Mouse (Mus musculus) retina, postnatal 1 day (tissue): ENCODE measurements around the gene Farsa.

Experiments
- DNase-seq: peaks from one replicate; pipeline ENCODE4 v3.0.0-alpha.2; 2012

Farsa gene

DNA sequence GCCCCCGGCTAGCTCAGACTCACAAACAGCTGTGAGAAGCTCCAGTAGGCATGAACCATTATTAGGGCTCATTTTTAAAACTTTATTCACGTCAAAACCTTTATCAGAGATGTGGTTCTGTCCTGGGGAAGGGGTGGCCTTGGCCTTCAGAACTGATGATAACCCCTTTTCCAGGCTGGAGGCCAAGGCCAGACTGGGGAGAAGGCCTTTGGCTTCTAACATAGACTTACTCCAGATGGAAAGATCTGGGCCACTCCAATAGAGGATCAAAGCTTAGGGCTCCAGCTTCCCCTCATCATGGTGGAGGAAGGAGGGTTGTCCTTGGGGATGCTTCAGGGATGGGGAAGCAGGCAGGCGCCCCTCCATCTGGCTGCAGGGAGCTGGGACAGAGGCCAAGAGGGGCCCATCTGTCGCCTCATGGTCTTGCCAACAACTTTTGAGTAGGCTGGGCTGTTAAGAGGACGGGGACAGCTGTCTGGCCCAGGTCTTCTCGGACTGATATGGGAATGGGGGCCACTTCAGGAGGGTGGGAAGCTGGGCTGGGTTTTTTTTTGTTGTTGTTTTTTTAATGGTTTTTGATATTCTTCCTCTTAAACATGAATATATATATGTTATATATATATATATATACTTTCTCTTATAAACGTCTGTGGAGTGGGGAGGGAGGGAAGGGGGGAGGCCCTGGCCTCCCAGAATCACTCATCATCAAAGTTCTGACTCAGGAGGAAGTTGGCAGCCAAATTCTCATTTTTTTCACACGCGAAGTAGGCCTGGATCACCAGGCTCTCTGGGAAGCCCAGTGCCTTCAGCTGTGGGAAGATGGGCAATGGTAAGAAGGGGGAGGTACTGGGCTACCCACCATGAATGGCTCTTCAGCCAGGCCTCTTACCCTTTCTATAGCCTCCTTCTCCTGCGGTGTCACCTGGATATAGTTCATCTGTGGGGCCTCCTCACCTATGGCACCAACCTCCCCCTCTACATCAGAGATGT, 21.6 kb upstream of the Farsa start:
- peak; percentile 86 for DNase-seq

DNA sequence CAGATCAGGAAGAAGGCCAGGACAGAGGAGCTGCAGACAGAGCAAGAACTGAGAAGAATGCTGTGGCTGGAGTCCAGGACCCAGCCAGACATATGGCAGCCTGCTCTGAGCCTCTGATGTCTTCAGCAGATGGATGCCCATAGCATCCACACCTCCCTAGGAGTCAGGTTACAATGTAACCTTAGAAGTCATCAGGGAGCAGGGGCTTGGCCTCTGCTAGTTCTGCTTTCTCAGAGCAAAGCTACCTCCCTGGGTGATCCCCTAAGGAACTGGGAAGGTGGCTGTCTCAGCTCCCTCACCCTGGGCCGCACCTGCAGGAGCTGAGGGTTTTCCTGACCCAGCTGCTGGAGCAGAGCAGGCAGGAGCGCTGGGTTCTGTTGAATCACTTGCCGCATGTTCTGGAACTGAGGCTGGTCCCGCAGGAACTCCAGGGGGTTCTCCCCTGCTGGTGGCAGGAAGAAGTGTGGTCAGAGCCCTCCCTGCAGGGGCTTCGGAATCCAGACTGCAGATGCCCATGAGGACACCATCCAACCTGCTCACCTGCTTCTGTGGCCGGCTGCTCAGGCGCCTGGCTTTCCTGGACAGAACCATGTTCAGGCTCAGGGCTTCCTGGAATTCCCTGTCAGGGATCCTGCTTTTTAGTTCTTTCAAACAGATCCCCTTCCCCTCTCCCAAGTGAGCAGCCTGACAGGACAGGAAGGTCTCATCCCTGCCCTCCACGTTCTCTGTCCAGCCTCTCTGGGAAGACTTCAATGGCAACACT, 19.5 kb upstream of the Farsa start:
- no peak for DNase-seq

DNA sequence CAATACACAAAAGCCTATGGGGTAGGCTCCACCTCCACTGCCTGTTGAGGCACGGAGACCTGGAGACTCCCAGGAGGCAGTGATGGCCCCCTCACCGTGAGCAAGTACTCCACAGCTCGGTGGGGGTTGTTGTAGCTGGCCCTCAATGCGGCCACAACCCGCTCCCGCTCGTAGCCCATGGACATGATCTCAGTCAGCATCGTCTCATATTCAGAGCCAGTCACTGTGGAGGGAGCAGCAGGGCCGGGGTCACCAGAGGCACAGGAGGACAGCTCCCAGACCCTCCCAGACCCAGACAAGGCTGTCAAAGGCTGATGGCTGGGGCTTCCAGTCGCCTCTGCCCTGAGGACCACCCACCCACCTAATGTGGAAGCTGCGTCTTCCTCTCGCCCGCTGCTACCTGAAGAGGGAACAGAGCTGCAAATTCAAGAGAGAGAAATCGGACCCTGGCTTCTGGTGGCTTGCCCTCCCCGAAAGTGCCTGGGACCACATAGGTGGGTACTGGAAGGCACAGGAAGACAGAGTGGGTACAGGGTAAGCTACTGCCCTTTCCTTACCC, 18.8 kb upstream of the Farsa start:
- no peak for DNase-seq

DNA sequence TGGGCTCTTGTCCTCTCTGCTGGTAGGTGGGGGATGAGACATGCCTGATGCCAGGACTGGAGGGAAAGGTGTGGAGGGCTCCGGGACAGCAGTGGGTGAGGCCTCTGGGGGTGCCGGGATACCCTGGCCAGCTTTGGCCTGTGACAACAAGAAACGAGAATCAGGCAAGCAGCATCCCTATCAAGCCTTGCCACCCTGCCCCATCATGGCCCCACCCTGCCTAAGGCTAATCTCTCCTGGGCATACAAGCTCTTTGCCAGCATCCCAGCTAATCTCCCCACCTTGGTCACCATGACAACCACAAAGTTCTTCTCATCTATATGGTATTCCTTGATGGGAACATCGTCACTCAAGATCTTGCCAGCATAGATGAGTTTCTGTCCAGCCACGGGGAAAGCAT, 18.3 kb upstream of the Farsa start:
- DNase-seq = no peak

DNA sequence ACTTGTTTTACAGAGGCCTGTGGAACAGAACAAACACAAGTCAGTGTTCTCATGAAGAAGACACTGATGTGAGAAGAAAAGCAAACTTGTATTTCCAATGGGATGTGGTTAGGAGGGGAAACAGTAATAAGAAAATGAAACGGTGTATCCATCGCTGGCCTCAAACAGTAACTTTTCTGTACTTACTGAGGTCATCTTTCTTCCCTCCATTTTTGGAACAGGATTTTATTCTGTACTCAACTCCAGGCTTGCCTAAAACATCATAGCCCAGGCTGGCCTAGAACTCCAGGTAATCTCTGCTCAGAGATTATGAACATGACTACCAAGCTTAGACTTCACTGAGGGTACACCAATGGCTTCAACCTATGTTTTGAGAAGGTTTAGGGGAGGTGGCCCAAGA, 17.4 kb upstream of the Farsa start:
- no peak for DNase-seq

DNA sequence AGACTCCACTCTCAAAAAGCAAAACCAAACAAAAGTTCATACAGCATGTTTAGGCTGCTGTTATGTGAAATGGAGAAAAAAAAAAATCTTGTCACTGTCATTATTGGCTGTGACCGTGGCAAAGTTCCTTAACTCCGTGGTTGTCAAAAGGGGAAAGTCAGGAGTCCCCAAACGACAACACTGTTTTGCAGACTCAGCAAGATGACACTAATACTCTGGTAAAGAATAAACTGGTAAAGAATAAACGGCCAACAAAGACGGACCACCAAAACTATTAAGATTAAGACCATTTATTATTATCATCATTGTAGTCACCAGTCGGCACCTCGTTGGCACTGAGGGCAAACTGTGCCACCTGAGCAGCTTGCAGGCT, 16.9 kb upstream of the Farsa start:
- DNase-seq = no peak

DNA sequence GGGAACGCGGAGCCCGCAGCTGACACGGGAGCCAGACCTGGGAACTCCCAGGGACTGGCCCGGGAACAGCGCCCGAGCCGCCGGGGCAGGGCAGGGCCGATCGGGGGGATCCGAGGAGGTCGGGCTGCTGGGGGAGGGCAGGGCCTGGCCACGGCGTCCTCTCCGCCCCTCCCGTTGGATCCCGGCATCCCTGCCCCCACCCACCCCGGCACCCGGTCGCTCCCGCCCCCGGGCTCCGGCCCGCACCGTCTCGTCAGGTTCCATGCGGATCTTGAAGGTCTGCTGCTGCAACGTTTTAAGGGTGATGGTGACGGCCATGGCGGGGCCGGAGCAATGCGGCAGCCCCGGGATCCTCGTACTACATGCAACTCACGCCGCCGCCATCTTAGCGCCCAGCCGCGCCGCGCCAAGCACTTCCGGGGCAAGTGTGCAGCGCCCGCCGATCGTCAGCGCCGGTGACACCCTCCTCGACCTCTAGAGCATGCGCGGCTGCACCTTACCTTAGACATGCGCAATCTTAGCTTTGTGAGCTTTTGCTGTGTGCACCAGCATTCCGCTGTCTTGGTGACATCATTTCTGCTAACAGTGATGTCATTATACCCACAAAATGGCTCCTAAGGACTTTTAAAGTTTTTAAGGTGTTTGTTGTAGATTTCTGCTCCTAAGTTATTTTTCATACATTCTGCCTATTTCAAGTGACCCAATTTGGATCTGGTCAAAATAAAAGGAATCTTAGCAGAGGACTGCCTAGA, 16.4 kb upstream of the Farsa start, which contains the start of gene Rad23a:
TSS of gene Rad23a (minus strand) at position 418 of the 752 bp plus-strand sequence.
- DNase-seq = peak; percentile 97

DNA sequence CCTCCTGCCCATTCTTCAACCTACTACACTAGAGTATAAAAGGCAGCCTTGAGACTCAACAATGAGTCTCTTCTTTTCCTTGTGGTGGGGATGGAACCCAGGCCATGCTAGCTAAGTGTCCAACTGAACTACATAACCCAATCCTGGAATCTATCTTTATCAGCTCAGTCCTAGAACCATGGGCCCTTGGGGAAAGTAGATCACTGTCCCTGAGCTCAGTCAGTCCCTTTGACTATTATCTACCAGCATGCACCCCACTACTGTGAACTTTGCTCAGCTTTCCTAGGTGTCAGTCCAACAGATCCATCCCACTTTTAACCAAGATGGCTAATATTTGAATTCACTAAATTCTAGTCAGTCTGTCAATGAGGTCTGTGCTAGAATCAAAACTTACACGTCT, 15.3 kb upstream of the Farsa start:
- DNase-seq = no peak

DNA sequence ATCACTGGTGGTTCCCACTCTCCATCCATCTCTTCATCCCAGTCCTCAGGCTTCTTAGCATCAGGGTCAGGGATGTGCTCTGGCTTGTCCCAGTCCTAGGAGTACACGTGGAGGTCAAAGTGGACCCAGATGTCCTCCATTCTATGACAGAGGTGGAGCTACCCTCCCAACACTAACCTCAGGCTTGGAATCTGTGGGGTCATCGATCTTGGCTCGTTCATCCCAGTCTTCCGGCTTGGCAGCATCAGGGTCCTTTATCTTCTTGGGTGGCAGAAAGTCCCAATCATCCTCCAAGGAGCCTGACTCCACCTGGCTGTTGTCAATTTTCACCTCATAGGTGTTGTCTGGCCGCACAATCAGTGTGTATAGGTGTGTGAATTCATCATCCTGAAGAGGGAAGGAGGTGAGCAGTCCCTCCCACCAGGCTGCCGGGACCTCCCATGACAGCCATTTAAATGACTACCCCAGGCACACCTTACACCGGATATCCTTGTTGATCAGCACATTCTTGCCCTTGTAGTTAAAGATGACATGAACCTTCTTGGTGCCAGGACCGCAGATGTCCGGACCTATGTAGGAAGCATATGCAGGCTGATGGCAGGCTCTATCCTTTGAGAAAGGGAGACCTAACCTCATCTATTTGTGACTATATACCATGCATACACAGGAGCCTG, 12.3 kb upstream of the Farsa start:
- no peak for DNase-seq

DNA sequence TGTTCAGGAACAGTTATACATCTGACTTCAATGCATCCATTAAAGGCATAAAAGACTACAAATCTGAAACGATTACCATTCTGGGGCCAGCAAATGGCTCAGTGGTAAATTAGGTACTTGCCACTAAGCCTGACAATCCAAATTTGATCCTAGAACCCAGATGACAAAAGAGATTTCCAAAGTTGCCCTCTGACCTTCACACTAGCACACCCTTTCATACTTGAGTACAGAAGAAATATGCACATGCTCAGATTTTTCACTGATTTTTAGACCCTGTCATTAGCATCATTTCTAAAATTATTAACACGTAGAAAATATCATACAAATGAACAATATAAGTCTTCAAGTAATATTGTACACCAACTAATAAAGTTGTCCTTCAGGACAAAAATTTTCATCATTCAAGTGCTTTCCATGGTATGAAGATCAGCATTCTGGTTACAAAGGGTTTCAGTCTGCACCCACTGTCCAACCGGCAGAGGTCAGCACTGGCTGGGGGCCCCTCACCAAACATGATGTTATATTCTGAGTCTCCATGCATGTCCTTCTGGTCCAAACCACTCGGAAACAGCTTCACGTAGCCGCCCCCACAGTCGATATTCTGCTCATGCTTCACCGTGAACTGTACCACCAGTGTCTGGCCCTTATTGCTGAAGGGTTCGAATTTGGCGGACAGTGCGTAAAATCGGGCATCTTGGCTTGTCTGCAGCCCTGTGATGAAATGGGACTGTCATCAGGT, 11.3 kb upstream of the Farsa start:
- DNase-seq = peak; percentile 61

DNA sequence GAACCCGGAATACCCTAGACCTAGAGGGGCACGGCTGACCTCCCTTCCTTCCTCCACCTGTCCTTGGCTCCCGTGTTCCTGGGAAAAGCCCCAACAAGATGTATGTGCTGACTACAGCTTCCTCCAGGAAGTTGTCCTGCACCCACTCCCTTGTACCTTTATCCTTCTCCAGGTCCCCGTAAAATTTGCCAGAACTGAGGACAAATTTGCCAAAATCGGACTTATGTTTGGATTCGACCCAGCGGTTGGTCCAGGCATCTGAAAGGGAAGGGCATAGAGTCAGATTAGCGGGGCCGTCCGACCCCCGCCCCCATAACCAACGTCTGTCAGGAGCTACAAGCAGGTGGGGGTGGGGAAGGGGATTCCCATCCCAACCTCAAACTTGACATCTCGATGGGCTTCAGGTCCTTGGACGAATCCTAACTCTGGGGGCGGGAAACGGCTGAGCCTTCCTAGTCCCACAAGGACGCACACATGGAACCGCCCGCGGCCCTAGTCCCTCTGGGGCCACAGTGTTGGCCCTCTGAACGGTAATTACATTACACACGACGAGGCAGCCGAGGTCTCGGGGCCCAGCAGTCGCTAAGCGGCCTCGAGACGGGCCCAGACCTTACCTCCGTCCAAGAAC, 10.6 kb upstream of the Farsa start:
- DNase-seq = no peak

DNA sequence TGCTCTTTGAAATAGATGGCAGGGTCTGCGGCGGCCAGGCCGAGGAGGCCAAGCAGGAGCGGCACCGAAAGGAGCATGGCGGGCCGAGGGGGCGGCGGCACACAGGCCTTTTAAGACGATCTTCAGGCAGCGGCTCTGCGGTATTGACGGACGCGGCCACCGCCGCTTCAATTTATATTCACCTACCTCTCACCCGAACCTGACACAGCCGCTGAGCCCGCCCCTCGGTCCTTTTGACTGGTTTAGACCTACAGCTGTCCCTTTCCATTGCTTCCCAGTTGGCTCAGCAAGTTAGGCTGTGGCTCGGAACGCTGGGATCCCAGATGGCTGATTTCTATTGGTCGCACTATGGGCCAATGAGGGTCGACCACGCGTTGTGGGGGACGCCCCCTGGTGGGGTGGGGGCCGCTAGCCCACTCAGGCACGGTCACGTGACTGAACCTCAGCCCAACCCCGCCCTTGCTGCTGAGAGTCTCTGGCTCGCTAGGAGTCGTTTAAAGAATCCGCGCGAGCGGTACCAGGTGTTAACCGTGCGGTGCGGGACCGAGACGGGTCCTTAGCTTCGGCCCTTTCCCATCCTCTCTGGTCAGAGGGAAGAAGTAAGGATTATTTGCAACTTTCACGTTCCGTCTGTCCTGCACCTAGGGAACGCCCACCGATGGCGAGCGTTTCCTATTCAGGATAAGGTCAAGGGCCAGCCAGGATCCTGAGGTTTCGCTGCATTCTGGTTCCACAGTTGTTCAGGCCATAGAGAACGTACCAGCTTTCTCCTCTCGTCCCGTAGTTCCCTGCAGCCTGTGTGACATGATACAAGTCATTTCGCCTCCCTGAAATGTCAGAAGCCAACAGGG, 9.8 kb upstream of the Farsa start, which contains the start of gene Calr:
TSS of gene Calr (minus strand) at position 213 of the 851 bp plus-strand sequence.
- peak; percentile 100 for DNase-seq

DNA sequence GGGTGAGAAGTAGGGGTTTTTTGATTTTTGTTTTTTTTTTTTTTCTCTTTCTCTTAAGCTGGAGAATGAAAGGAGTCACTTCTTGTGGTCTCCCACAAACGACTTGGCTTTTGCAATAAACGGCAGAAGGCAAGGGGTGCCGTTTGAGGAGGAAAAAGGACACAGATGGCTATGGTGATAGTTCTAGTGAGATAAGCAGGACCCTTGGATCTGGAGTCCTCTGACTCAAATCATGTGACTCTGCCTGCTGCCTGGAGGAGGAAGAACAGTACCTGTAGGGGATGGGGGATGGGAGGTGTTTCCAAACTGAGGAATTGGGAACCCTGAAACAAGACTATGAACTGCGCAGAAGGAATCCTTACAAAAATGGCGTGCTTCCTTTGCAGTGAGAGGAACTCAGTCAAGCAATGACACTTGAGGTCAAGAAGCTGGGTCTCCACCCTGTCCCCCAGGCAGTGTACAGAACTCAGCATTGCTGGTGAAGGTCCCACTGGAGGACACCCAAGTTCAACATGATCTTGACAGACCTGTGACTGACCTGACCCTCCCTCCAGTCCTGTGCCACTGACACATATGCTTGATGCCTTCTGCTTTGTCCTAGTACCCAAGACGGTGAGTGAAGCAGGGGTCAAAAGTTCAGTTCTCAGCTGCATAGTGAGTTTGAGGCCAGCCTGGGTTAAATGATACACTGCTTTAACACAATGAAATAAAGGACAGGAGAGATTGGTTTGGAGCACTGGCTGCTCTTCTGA, 8.9 kb upstream of the Farsa start:
- no peak for DNase-seq

DNA sequence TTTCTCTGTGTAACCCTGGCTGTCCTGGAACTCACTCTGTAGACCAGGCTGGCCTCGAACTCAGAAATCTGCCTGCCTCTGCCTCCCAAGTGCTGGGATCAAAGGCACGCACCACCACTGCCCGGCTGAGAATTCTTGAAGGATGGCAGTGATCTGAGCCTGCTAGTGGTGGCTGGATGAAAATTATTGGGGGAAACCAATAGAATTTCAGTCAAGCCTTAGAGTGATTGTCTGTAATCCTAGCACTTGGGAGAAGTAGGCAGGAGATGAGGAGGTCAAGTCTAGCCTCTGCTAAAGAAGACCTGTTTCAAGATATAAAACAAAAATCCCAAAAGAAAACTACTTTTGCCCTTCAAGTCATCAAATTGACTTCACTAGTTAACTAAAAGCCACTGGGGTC, 355 bp upstream of the Farsa start:
- DNase-seq = no peak

DNA sequence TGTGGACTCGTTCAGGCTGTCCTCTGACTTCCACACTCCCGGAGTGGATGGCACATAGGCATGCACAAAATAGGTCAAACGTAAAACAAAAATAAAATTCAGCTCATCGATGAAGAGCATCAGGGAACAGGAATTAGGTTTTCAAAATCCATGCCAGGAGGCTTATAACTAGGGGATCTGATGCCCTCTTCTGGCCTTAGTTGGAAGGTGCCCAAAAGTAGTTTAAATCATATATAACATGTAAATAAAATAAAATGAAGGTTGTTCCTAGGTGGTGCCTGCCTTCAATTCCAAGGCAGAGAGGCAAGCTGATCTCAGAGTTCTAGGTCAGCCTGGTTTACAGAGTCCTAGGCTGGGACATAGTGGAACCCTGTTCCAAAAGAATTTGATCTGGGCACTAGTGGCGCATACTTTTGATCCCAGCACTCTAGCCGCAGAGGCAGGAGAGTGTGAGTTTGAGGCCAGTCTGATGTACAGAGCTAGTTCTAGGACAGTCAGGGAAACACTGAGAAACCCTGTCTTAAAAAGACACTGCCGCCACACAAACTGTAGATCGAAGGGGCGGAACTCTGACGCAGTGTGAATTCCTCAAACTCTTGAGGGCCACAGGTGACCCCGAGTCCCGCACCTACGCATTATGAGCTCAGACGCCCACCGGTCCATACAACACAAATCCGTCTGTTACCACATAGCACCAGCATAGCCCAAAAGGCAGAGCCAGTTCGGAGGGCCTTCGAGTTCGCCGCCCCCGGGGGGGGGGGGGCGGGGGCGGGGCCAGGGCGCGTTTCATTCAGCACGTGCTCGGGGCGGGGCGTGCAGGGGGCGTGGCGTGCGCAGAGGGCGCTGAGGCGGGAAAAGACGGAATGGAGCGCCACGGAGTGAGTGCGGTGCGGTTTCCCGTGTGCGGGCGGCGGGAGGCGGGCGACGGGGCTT, 14.9 kb downstream of the Farsa start, which contains the start of gene Syce2:
TSS of gene Syce2 (plus strand) at position 736 of the 933 bp plus-strand sequence.
- peak; percentile 80 for DNase-seq

DNA sequence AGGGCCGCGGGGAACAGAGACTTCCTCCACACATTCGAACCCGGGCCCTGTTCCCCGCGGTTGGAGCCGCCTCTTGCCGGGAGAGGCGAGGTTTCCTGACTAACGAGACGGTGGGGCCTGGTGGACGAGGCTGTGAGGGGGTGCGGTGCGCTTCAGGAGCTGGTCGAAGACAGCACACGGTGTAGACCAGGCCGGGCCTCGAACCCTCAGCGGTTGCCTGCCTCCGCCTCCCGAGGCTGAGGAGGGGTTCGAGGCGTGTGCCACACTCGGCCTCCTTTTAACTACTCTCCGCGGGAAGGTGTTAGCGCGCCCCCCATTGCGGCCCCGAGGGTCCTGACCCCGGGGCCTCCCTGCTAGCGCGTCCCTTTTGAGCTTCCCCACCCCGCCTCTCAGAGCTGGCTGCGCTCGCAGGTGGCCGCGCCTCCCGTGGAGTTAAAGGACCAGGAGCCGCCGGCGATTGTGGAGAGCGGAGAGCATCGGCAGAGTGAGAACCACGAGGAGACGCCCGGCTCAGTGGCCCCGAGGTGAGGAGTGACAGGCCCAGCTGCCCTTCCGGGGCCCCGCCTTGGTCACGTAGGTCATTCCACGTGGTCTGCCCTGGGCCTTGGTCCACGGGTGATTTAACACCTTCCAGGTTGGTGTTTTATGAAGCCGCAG, 15.6 kb downstream of the Farsa start:
- DNase-seq = peak; percentile 64

DNA sequence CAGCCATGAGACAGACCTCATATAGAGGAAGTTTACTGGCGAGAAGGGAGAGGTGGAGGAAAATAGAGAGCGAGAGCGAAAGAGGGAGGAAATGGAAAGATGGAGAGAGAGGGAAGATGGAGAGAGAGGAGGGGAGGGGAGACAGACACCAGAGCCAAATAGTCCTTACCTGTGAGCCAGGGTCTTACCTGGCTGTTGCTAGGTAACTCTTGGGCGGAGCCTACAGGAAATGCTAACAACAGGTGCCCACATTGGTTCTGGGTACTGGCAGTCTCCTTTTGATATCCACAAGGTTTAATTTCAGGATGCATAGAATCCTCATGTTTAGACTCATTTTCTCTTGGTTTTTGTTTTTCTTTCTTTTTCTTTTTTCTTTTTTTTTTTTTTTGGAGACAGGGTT, 16.2 kb downstream of the Farsa start:
- DNase-seq = no peak
